Mouse (Mus musculus) MN1 (cell line): Measurements from ENCODE around the gene Acod1.

Experiments used
- DNase-seq: peaks from one replicate; pipeline ENCODE4 v3.0.0-alpha.2; 2016; ENCODE audit warnings: low spot score

The Acod1 gene

GRCm38 (mm10) chr14:103102246-103102645, 55.5 kb downstream of the Acod1 start:
- DNase-seq: no peak

- DNase-seq: no peak
These were observed 56.1 kb downstream of the Acod1 start for GRCm38 (mm10) chr14:103102731-103103335.
